Comparison of ENCODE assay signal across 8 mouse cellular contexts in genomic region chr12:24724369-24724768, GRCm38 (mm10). TPM values are rescaled to one million over a fixed set of nuclear protein-coding genes. Genes with fewer than 3 reads are reported as not detected.
DNase-seq lines count a peak whose midpoint lies in the region; ATAC-seq and TF ChIP-seq lines count a peak whose summit lies in the region.

No protein-coding gene starts in this region.

- no peaks in the 10 kb centered on the region for H3K9me3 ChIP-seq in lung, embryonic 15.5 days
- no peaks in the 10 kb centered on the region for H3K9me3 ChIP-seq in liver, postnatal 0 days (ENCODE audit: low read length)
- H3K9me3 ChIP-seq in stomach, postnatal 0 days (ENCODE audit: control insufficient read depth, low read length), result no peaks in the 10 kb centered on the region

- H3K4me3 ChIP-seq in lung, embryonic 15.5 days, result no peak overlapping the region
- H3K4me3 ChIP-seq in liver, postnatal 0 days (ENCODE audit: low read depth, low read length), result no peak overlapping the region
- no peak overlapping the region for H3K4me3 ChIP-seq in stomach, postnatal 0 days (ENCODE audit: low read depth, low read length)

- ATAC-seq in lung, embryonic 15.5 days (ENCODE audit: borderline replicate concordance, extremely low read depth, low FRiP score, low TSS enrichment), result peak; percentile 94
- peak; percentile 58 for ATAC-seq in granulocyte monocyte progenitor cell, adult 5-6 weeks (replicated peaks; ENCODE audit: poor library complexity, severe bottlenecking)
- peak; percentile 44; the same call in 1 of the 2 replicates for ATAC-seq in liver, postnatal 0 days
- peak; percentile 91 for ATAC-seq in stomach, postnatal 0 days (ENCODE audit: low FRiP score, low TSS enrichment)

- no peaks in the 10 kb centered on the region for H3K27me3 ChIP-seq in lung, embryonic 15.5 days
- no peaks in the 10 kb centered on the region for H3K27me3 ChIP-seq in liver, postnatal 0 days (ENCODE audit: insufficient read depth, low read length)
- no peaks in the 10 kb centered on the region for H3K27me3 ChIP-seq in stomach, postnatal 0 days (ENCODE audit: control insufficient read depth, insufficient read depth, low read length)

- H3K9ac ChIP-seq in lung, embryonic 15.5 days, result no peak overlapping the region
- H3K9ac ChIP-seq in liver, postnatal 0 days (replicated peaks), result no peak overlapping the region
- no peak overlapping the region for H3K9ac ChIP-seq in stomach, postnatal 0 days (ENCODE audit: low read length)

- peaks cover 13% of the 10 kb centered on the region for H3K4me1 ChIP-seq in lung, embryonic 15.5 days
- no peaks in the 10 kb centered on the region; the same call in 1 of the 2 replicates for H3K4me1 ChIP-seq in liver, postnatal 0 days (ENCODE audit: insufficient read depth)
- no peaks in the 10 kb centered on the region; the same call in 1 of the 2 replicates for H3K4me1 ChIP-seq in stomach, postnatal 0 days (replicated peaks; ENCODE audit: control insufficient read depth, insufficient read depth)

- H3K36me3 ChIP-seq in lung, embryonic 15.5 days, result no peaks in the 10 kb centered on the region
- H3K36me3 ChIP-seq in liver, postnatal 0 days (replicated peaks; ENCODE audit: insufficient read depth, low read length), result no peaks in the 10 kb centered on the region
- no peaks in the 10 kb centered on the region for H3K36me3 ChIP-seq in stomach, postnatal 0 days (ENCODE audit: control insufficient read depth, insufficient read depth, low read length)

- 21% methylated on average over 2 of the region's 2 CpGs for WGBS in lung, embryonic 15.5 days
- whole genome bisulfite sequencing in liver, postnatal 0 days (ENCODE audit: insufficient replicate concordance), result 25% methylated on average over 2 of the region's 2 CpGs
- 16% methylated on average over 2 of the region's 2 CpGs for WGBS in stomach, postnatal 0 days

- H3K27ac ChIP-seq in lung, embryonic 15.5 days, result peak overlapping the region; percentile 82
- no peak overlapping the region for H3K27ac ChIP-seq in liver, postnatal 0 days (ENCODE audit: low read depth)
- peak overlapping the region; percentile 86 for H3K27ac ChIP-seq in stomach, postnatal 0 days (replicated peaks)

- H3K4me2 ChIP-seq in lung, embryonic 15.5 days, result peak overlapping the region; percentile 28
- no peak overlapping the region for H3K4me2 ChIP-seq in liver, postnatal 0 days (ENCODE audit: low read depth, low read length)
- no peak overlapping the region for H3K4me2 ChIP-seq in stomach, postnatal 0 days (replicated peaks; ENCODE audit: low read depth)

- TF ChIP-seq CTCF in liver, postnatal 0 days (IDR thresholded peaks at IDR 0.05; ENCODE audit: low read depth), result no peak
- no peak; the same call in 1 of the 2 replicates for TF ChIP-seq CTCF in stomach, postnatal 0 days (IDR thresholded peaks at IDR 0.05; ENCODE audit: low read depth)

- DNase-seq in lung, adult 18-20 months, result no peak
- no peak for DNase-seq in liver, postnatal 0 days
- DNase-seq in stomach, postnatal 0 days (ENCODE audit: low spot score), result peak; percentile 71
- DNase-seq in right cerebral cortex, postnatal 25 days, result no peak
- no peak for DNase-seq in layer of hippocampus, postnatal 25 days (ENCODE audit: extremely low spot score in 1 of 2, low spot score in 1 of 2)
- DNase-seq in adrenal gland, adult 2 months, result no peak

- TF ChIP-seq EP300 in liver, postnatal 0 days (IDR thresholded peaks at IDR 0.05; ENCODE audit: low read depth), result no peak
- TF ChIP-seq EP300 in stomach, postnatal 0 days (optimal IDR thresholded peaks at IDR 0.05), result peak; percentile 77

RNA-seq across cellular contexts. Expression of gene Rrm2, which starts 16.3 kb away (rescaled TPM):
- polyA plus RNA-seq in lung, embryonic 15.5 days (2015; fragmentation: Nextera tagmentation; extraction: Ambion mirVana), result 222 and 224 TPM in 2 replicates
- 132 and 162 TPM in 2 replicates for total RNA-seq in granulocyte monocyte progenitor cell, adult 5-6 weeks (2014; fragmentation: Nextera tagmentation)
- 130 and 144 TPM in 2 replicates for total RNA-seq in granulocyte monocyte progenitor cell, adult 5-6 weeks (2017)
- 235 and 276 TPM in 2 replicates for polyA plus RNA-seq in liver, postnatal 0 days (2015; fragmentation: Nextera tagmentation; extraction: Ambion mirVana)
- 38.0 and 41.2 TPM in 2 replicates for polyA plus RNA-seq in stomach, postnatal 0 days (2015; fragmentation: Nextera tagmentation; extraction: Ambion mirVana)
- 1 to 10 TPM; 2.6 to 3.5 TPM for total RNA-seq in layer of hippocampus, postnatal 25 days (2021)
- total RNA-seq in adrenal gland, adult 2 months (2021), result 1 to 10 TPM; 7.7 to 9.1 TPM
- 2.8 and 6.0 TPM in 2 replicates for polyA plus RNA-seq in adrenal gland, adult 2 months (2012; rRNA removed)

RNA-seq across cellular contexts. Expression of gene Cys1, which starts 42.8 kb away (rescaled TPM):
- polyA plus RNA-seq in lung, embryonic 15.5 days (2015; fragmentation: Nextera tagmentation; extraction: Ambion mirVana), result 2.1 and 2.2 TPM in 2 replicates
- total RNA-seq in granulocyte monocyte progenitor cell, adult 5-6 weeks (2014; fragmentation: Nextera tagmentation), result not detected in 2 replicates
- not detected in 2 replicates for total RNA-seq in granulocyte monocyte progenitor cell, adult 5-6 weeks (2017)
- polyA plus RNA-seq in liver, postnatal 0 days (2015; fragmentation: Nextera tagmentation; extraction: Ambion mirVana), result 0.31 and 0.50 TPM in 2 replicates
- 1.4 and 1.9 TPM in 2 replicates for polyA plus RNA-seq in stomach, postnatal 0 days (2015; fragmentation: Nextera tagmentation; extraction: Ambion mirVana)
- total RNA-seq in layer of hippocampus, postnatal 25 days (2021), result 10 to 100 TPM; 20.6 to 25.0 TPM
- 1 to 10 TPM; 2.4 to 4.5 TPM for total RNA-seq in adrenal gland, adult 2 months (2021)
- polyA plus RNA-seq in adrenal gland, adult 2 months (2012; rRNA removed), result 5.6 and 6.0 TPM in 2 replicates

Comparison
In these comparisons a context has a peak if more than half of its experiments do, and no peak if none do; other contexts are left out.
1. ATAC-seq: peak in every context shown above with its lines; median percentile 94 in lung, embryonic 15.5 days; 91 in stomach, postnatal 0 days; 58 in granulocyte monocyte progenitor cell, adult 5-6 weeks; 44 in liver, postnatal 0 days.